Mouse (Mus musculus) v-Abl transformed pro-B cells (cell line): ENCODE measurements around the gene Cnbp.

Experiments used
- in situ Hi-C, 2 experiments: fragments of 400-800 bp; cut with MboI; formaldehyde crosslinking; loops; one replicate each; pipeline ENCODE4 v1.15.1; 2025; ENCODE audit not compliant: unreplicated experiment in 2 of 2

The Cnbp gene

GRCm38 (mm10) chr6:87853446-87853845, 2.5 kb upstream of the Cnbp start:
- in situ Hi-C loops = loop anchor here (5.0 kb wide), 1 partner anchor 34 kb away; the partner anchor contains the start of gene Copg1 (in 2 of the 2)

GRCm38 (mm10) chr6:87851871-87852270, 965 bp upstream of the Cnbp start:
- in situ Hi-C loops = loop anchor here (5.0 kb wide), 1 partner anchor 35 kb away; the partner anchor contains the start of gene Copg1 (in 2 of the 2)

GRCm38 (mm10) chr6:87850155-87850899, 579 bp downstream of the Cnbp start:
- in situ Hi-C loops = loop anchor here (5.0 kb wide), 1 partner anchor 37 kb away; the partner anchor contains the start of gene Copg1 (in 2 of the 2)

- in situ Hi-C loops = loop anchor here (5.0 kb wide), 1 partner anchor 38 kb away; the partner anchor contains the start of gene Copg1 (in 2 of the 2)
Observed at GRCm38 (mm10) chr6:87849780-87850154, 1.1 kb downstream of the Cnbp start.

- in situ Hi-C loops = no loop called here
Observed at GRCm38 (mm10) chr6:87846813-87847212, 4.1 kb downstream of the Cnbp start.

GRCm38 (mm10) chr6:87845031-87845695, 5.7 kb downstream of the Cnbp start:
- in situ Hi-C loops = no loop called here

GRCm38 (mm10) chr6:87842254-87842653, 8.7 kb downstream of the Cnbp start:
- in situ Hi-C loops = no loop called here

GRCm38 (mm10) chr6:87841635-87842034, 9.3 kb downstream of the Cnbp start:
- in situ Hi-C loops = no loop called here

- in situ Hi-C loops = no loop called here
Observed at GRCm38 (mm10) chr6:87839797-87840341, 11.0 kb downstream of the Cnbp start.

- in situ Hi-C loops = no loop called here
Observed at GRCm38 (mm10) chr6:87838551-87839197, 12.2 kb downstream of the Cnbp start, which contains the start of gene Isy1. Isy1 (minus strand) TSS chr6:87838798.

GRCm38 (mm10) chr6:87835695-87836094, 15.2 kb downstream of the Cnbp start, which contains the start of gene Gm45140:
Gm45140 (minus strand) TSS chr6:87835795.
- in situ Hi-C loops = no loop called here

GRCm38 (mm10) chr6:87820366-87820765, 30.5 kb downstream of the Cnbp start:
- in situ Hi-C loops = no loop called here

- in situ Hi-C loops = no loop called here
Observed at GRCm38 (mm10) chr6:87814486-87814885, 36.4 kb downstream of the Cnbp start.

GRCm38 (mm10) chr6:87812656-87813055, 38.2 kb downstream of the Cnbp start:
- in situ Hi-C loops = no loop called here

- in situ Hi-C loops = no loop called here
Observed at GRCm38 (mm10) chr6:87811675-87812338, 39.1 kb downstream of the Cnbp start, which contains the start of gene Rab43. Rab43 (minus strand) TSS chr6:87812164.

GRCm38 (mm10) chr6:87810713-87811669, 39.9 kb downstream of the Cnbp start:
- in situ Hi-C loops = no loop called here

- in situ Hi-C loops = no loop called here
Observed at GRCm38 (mm10) chr6:87810311-87810710, 40.6 kb downstream of the Cnbp start.

GRCm38 (mm10) chr6:87809651-87810161, 41.2 kb downstream of the Cnbp start:
- in situ Hi-C loops = no loop called here

GRCm38 (mm10) chr6:87809144-87809543, 41.8 kb downstream of the Cnbp start:
- in situ Hi-C loops = no loop called here
